16 mouse cellular contexts compared by ENCODE assay signal in the genomic region with DNA sequence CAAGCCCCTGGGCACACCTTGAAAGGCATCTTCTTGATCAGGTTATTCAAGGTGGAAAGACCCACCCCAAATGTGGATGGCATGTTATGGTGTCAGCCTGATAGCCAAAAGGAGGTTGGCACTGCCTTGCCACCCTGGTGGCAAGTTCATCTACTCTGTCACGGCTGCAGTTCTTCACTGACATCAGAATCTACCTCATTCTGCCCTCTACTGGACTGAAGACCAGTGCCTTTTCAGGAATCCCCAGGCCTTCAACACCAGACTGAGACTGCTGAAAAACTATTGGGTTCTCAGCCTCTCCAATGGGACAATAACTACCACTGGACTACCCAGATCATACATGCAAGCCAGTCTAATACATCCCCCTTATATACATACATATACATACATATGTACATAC. TPM values are rescaled to one million over a fixed set of nuclear protein-coding genes. Genes with fewer than 3 reads are reported as not detected.
DNase-seq lines count a peak whose midpoint lies in the region; ATAC-seq and TF ChIP-seq lines count a peak whose summit lies in the region.
"Had no signal": no experiment of that assay in that cellular context is flagged by ENCODE, and none has a peak within 500 bp of the region (broad histone marks: within the 10 kb centered on the region; RNA-seq: fewer than 3 reads in every experiment).

No protein-coding gene starts in this region.

- TF ChIP-seq CTCF in gastrocnemius, adult 2 months (IDR thresholded peaks at IDR 0.05) = peak; percentile 42
- TF ChIP-seq CTCF in liver, adult 2 months (IDR thresholded peaks at IDR 0.05; ENCODE audit: low read depth, low read length) = peak; percentile 23

- H3K4me1 ChIP-seq in liver, adult 2 months (ENCODE audit: control insufficient read depth, insufficient read depth, low read length) = no peaks in the 10 kb centered on the region; the same call in 1 of the 2 replicates
- H3K4me1 ChIP-seq in liver, embryonic 12.5 days = no peaks in the 10 kb centered on the region
- H3K4me1 ChIP-seq in neural tube, embryonic 15.5 days = peaks cover 1% of the 10 kb centered on the region; the same call in 1 of the 2 replicates
- H3K4me1 ChIP-seq: embryonic facial prominence, embryonic 15.5 days; stomach, embryonic 15.5 days had no signal

- H3K36me3 ChIP-seq in liver, adult 2 months (ENCODE audit: control insufficient read depth, insufficient read depth, low read length) = peaks cover 5% of the 10 kb centered on the region; the same call in 1 of the 2 replicates
- peaks cover 5% of the 10 kb centered on the region; the same call in 1 of the 2 replicates for H3K36me3 ChIP-seq in liver, embryonic 12.5 days
- peaks cover 15% of the 10 kb centered on the region for H3K36me3 ChIP-seq in neural tube, embryonic 15.5 days
- H3K36me3 ChIP-seq: stomach, embryonic 15.5 days had no signal

- no peak overlapping the region for H3K9ac ChIP-seq in liver, adult 2 months (ENCODE audit: low read depth, low read length)
- H3K9ac ChIP-seq in liver, embryonic 12.5 days = no peak overlapping the region
- H3K9ac ChIP-seq in neural tube, embryonic 15.5 days (replicated peaks) = no peak overlapping the region
- H3K9ac ChIP-seq: embryonic facial prominence, embryonic 15.5 days; stomach, embryonic 15.5 days had no signal

- H3K4me2 ChIP-seq in liver, embryonic 12.5 days = no peak overlapping the region
- no peak overlapping the region for H3K4me2 ChIP-seq in neural tube, embryonic 15.5 days
- H3K4me2 ChIP-seq: embryonic facial prominence, embryonic 15.5 days; stomach, embryonic 15.5 days had no signal

- H3K79me2 ChIP-seq in liver, adult 2 months (ENCODE audit: control insufficient read depth, insufficient read depth, low read length) = no peaks in the 10 kb centered on the region

- intact Hi-C loops in gastrocnemius, adult 2 months (cut with DNase I) = loop anchor here (5.0 kb wide), 1 partner anchor 42 kb away; no protein-coding TSS in a partner anchor
- intact Hi-C loops in gastrocnemius, postnatal 36 days (cut with DNase I) = no loop called here

- WGBS in liver, adult 2 months = 21% methylated on average over 1 of the region's 1 CpGs
- 61% methylated on average over 1 of the region's 1 CpGs for WGBS in liver, embryonic 12.5 days (ENCODE audit: insufficient replicate concordance)
- 67% methylated on average over 1 of the region's 1 CpGs for WGBS in neural tube, embryonic 15.5 days

- H3K9me3 ChIP-seq in liver, embryonic 12.5 days (replicated peaks) = no peaks in the 10 kb centered on the region
- no peaks in the 10 kb centered on the region for H3K9me3 ChIP-seq in neural tube, embryonic 15.5 days (replicated peaks)
- H3K9me3 ChIP-seq: embryonic facial prominence, embryonic 15.5 days; stomach, embryonic 15.5 days had no signal

- H3K27ac ChIP-seq in gastrocnemius, adult 2 months = peak overlapping the region; percentile 67
- no peak overlapping the region for H3K27ac ChIP-seq in liver, adult 2 months (replicated peaks; ENCODE audit: insufficient read depth, low read depth, low read length)
- no peak overlapping the region for H3K27ac ChIP-seq in liver, embryonic 12.5 days
- H3K27ac ChIP-seq in neural tube, embryonic 15.5 days (replicated peaks) = peak overlapping the region; percentile 51; the same call in 1 of the 2 replicates
- H3K27ac ChIP-seq: embryonic facial prominence, embryonic 15.5 days; kidney, postnatal 0 days; stomach, embryonic 15.5 days had no signal

- no peak for DNase-seq in gastrocnemius, adult 2 months
- no peak for DNase-seq in gastrocnemius, postnatal 36 days
- no peak for DNase-seq in liver, adult 2 months (ENCODE audit: extremely low read depth, low read depth, low spot score)
- DNase-seq in neural tube, embryonic 10.5 days (ENCODE audit: extremely low spot score, low spot score) = no peak
- no peak for DNase-seq in cerebellum, postnatal 25 days
- DNase-seq: adrenal gland, postnatal 14 days; cerebellum, adult 2 months; heart, adult 11 months; heart, postnatal 10 days; thymus, postnatal 36 days had no signal

- TF ChIP-seq POLR2A in liver, adult 2 months (IDR thresholded peaks at IDR 0.05; ENCODE audit: extremely low read depth, insufficient read depth, low read length) = no peak

- H3K4me3 ChIP-seq in gastrocnemius, adult 2 months = no peak overlapping the region
- H3K4me3 ChIP-seq in liver, adult 2 months (ENCODE audit: insufficient read depth, low read depth, low read length) = no peak overlapping the region
- H3K4me3 ChIP-seq in liver, embryonic 12.5 days = no peak overlapping the region
- no peak overlapping the region for H3K4me3 ChIP-seq in neural tube, embryonic 15.5 days (replicated peaks)
- H3K4me3 ChIP-seq: embryonic facial prominence, embryonic 15.5 days; stomach, embryonic 15.5 days had no signal

- no peak for ATAC-seq in liver, embryonic 12.5 days
- ATAC-seq in neural tube, embryonic 15.5 days (ENCODE audit: low FRiP score) = no peak
- ATAC-seq: hindbrain, embryonic 16.5 days had no signal

- no peaks in the 10 kb centered on the region for H3K27me3 ChIP-seq in liver, adult 2 months (ENCODE audit: control insufficient read depth, insufficient read depth, low read length)
- H3K27me3 ChIP-seq in liver, embryonic 12.5 days (replicated peaks) = no peaks in the 10 kb centered on the region
- H3K27me3 ChIP-seq in neural tube, embryonic 15.5 days (replicated peaks) = no peaks in the 10 kb centered on the region
- H3K27me3 ChIP-seq: embryonic facial prominence, embryonic 15.5 days; stomach, embryonic 15.5 days had no signal

RNA-seq across cellular contexts. Expression of gene Fam118b, which starts 27.9 kb away (rescaled TPM):
- 10 to 100 TPM; 24.3 to 29.8 TPM for total RNA-seq in gastrocnemius, adult 2 months (2021)
- total RNA-seq in gastrocnemius, postnatal 36 days (2021) = 10 to 100 TPM; 21.6 to 23.6 TPM
- total RNA-seq in liver, adult 2 months (2014; rRNA removed) = 3.0 and 4.0 TPM in 2 replicates
- 3.8 and 5.8 TPM in 2 replicates for polyA plus RNA-seq in liver, adult 2 months (2012; rRNA removed)
- 19.4 and 19.5 TPM in 2 replicates for polyA plus RNA-seq in liver, embryonic 12.5 days (2016; fragmentation: Nextera tagmentation; extraction: Ambion mirVana)
- 47.5 and 48.8 TPM in 2 replicates for polyA plus RNA-seq in neural tube, embryonic 15.5 days (2015; fragmentation: Nextera tagmentation; extraction: Ambion mirVana)

RNA-seq across cellular contexts. Expression of gene Rpusd4, which starts 27.9 kb away (rescaled TPM):
- 1 to 10 TPM; 6.8 to 7.5 TPM for total RNA-seq in gastrocnemius, adult 2 months (2021)
- 1 to 10 TPM; 6.7 to 7.4 TPM for total RNA-seq in gastrocnemius, postnatal 36 days (2021)
- 6.5 and 8.2 TPM in 2 replicates for total RNA-seq in liver, adult 2 months (2014; rRNA removed)
- polyA plus RNA-seq in liver, adult 2 months (2012; rRNA removed) = 4.2 and 4.3 TPM in 2 replicates
- polyA plus RNA-seq in liver, embryonic 12.5 days (2016; fragmentation: Nextera tagmentation; extraction: Ambion mirVana) = 20.7 and 21.0 TPM in 2 replicates
- polyA plus RNA-seq in neural tube, embryonic 15.5 days (2015; fragmentation: Nextera tagmentation; extraction: Ambion mirVana) = 17.9 and 19.4 TPM in 2 replicates

RNA-seq across cellular contexts. Expression of gene Foxred1, which starts 28.9 kb away (rescaled TPM):
- 10 to 100 TPM; 17.6 to 20.3 TPM for total RNA-seq in gastrocnemius, adult 2 months (2021)
- 10 to 100 TPM; 17.8 to 24.4 TPM for total RNA-seq in gastrocnemius, postnatal 36 days (2021)
- 27.6 and 31.8 TPM in 2 replicates for total RNA-seq in liver, adult 2 months (2014; rRNA removed)
- polyA plus RNA-seq in liver, adult 2 months (2012; rRNA removed) = 21.6 and 28.9 TPM in 2 replicates
- polyA plus RNA-seq in liver, embryonic 12.5 days (2016; fragmentation: Nextera tagmentation; extraction: Ambion mirVana) = 38.3 and 39.6 TPM in 2 replicates
- 48.2 and 50.1 TPM in 2 replicates for polyA plus RNA-seq in neural tube, embryonic 15.5 days (2015; fragmentation: Nextera tagmentation; extraction: Ambion mirVana)

RNA-seq across cellular contexts. Expression of gene Tirap, which starts 39.6 kb away (rescaled TPM):
- 10 to 100 TPM; 29.1 to 42.0 TPM for total RNA-seq in gastrocnemius, adult 2 months (2021)
- 10 to 100 TPM; 27.3 to 32.1 TPM for total RNA-seq in gastrocnemius, postnatal 36 days (2021)
- 12.3 and 13.3 TPM in 2 replicates for total RNA-seq in liver, adult 2 months (2014; rRNA removed)
- polyA plus RNA-seq in liver, adult 2 months (2012; rRNA removed) = 23.6 and 24.2 TPM in 2 replicates
- 6.6 TPM in 2 replicates for polyA plus RNA-seq in liver, embryonic 12.5 days (2016; fragmentation: Nextera tagmentation; extraction: Ambion mirVana)
- polyA plus RNA-seq in neural tube, embryonic 15.5 days (2015; fragmentation: Nextera tagmentation; extraction: Ambion mirVana) = 4.7 and 5.6 TPM in 2 replicates

RNA-seq across cellular contexts. Expression of gene Srpr, which starts 39.8 kb away (rescaled TPM):
- total RNA-seq in gastrocnemius, adult 2 months (2021) = 100 to 1,000 TPM; 222 to 262 TPM
- 100 to 1,000 TPM; 190 to 215 TPM for total RNA-seq in gastrocnemius, postnatal 36 days (2021)
- total RNA-seq in liver, adult 2 months (2014; rRNA removed) = 55.2 and 75.4 TPM in 2 replicates
- 88.5 and 91.0 TPM in 2 replicates for polyA plus RNA-seq in liver, adult 2 months (2012; rRNA removed)
- polyA plus RNA-seq in liver, embryonic 12.5 days (2016; fragmentation: Nextera tagmentation; extraction: Ambion mirVana) = 70.8 and 73.3 TPM in 2 replicates
- 67.2 and 69.1 TPM in 2 replicates for polyA plus RNA-seq in neural tube, embryonic 15.5 days (2015; fragmentation: Nextera tagmentation; extraction: Ambion mirVana)

Comparison
In these comparisons a context has a peak if more than half of its experiments do, and no peak if none do; other contexts are left out.
1. H3K27ac ChIP-seq: peak in gastrocnemius, adult 2 months (single experiment) and neural tube, embryonic 15.5 days (single experiment); none in liver, adult 2 months (single experiment) and liver, embryonic 12.5 days (single experiment).